Mouse (Mus musculus) gonadal fat pad, adult 2 months (tissue): Measurements from ENCODE around the gene Gm21992. TPM values are rescaled to one million over a fixed set of nuclear protein-coding genes. Genes with fewer than 3 reads are reported as not detected.
"Not testable (repeated sequence)": the region's sequence is repeated elsewhere in the genome, so short reads cannot be mapped to it uniquely, and the experiment has no call there.

Source experiments
- DNase-seq: peaks from one replicate; pipeline ENCODE4 v3.0.0-alpha.2; 2012; ENCODE audit warnings: low read depth
- polyA plus RNA-seq: library from polyadenylated mRNA; depleted of rRNA; stranded (reverse); fragments of >200 nt; gene quantifications from 2 replicates; pipeline ENCODE4 v1.2.3, GENCODE M21; 2012

Gene Gm21992
- polyA plus RNA-seq, 1 experiment: 15.7 TPM

- no peak for DNase-seq
These were observed 1.6 kb upstream of the Gm21992 start for GRCm38 (mm10) chr19:4813015-4813414.

- not testable (repeated sequence) for DNase-seq
These were observed 1.0 kb upstream of the Gm21992 start for GRCm38 (mm10) chr19:4812334-4812949.

- DNase-seq: no peak
These were observed 464 bp upstream of the Gm21992 start for GRCm38 (mm10) chr19:4811909-4812242.

- no peak for DNase-seq
These were observed 708 bp downstream of the Gm21992 start for GRCm38 (mm10) chr19:4810746-4811062.

- no peak for DNase-seq
These were observed 1.1 kb downstream of the Gm21992 start for GRCm38 (mm10) chr19:4810309-4810708.

- no peak for DNase-seq
These were observed 8.1 kb downstream of the Gm21992 start for GRCm38 (mm10) chr19:4803283-4803682.

- DNase-seq: no peak
These were observed 8.7 kb downstream of the Gm21992 start for GRCm38 (mm10) chr19:4802691-4803091.

- no peak for DNase-seq
These were observed 12.3 kb downstream of the Gm21992 start for GRCm38 (mm10) chr19:4799083-4799482.

GRCm38 (mm10) chr19:4797846-4798245 is 13.6 kb downstream of the Gm21992 start:
- DNase-seq: no peak

- no peak for DNase-seq
These were observed 15.5 kb downstream of the Gm21992 start for GRCm38 (mm10) chr19:4795929-4796328.

- DNase-seq: peak; percentile 99
These were observed 17.5 kb downstream of the Gm21992 start, which contains the start of gene Rbm4 for GRCm38 (mm10) chr19:4793831-4794422. TSS of gene Rbm4 (minus strand) at chr19:4793901.

GRCm38 (mm10) chr19:4793281-4793830 is 18.1 kb downstream of the Gm21992 start:
- no peak for DNase-seq

- DNase-seq: peak; percentile 42
These were observed 25.1 kb downstream of the Gm21992 start for GRCm38 (mm10) chr19:4786313-4786712.

GRCm38 (mm10) chr19:4785206-4785605 is 26.2 kb downstream of the Gm21992 start:
- DNase-seq: no peak

- DNase-seq: no peak
These were observed 28.5 kb downstream of the Gm21992 start for GRCm38 (mm10) chr19:4782891-4783290.

- no peak for DNase-seq
These were observed 38.6 kb downstream of the Gm21992 start for GRCm38 (mm10) chr19:4772785-4773184.

GRCm38 (mm10) chr19:4767507-4768148 is 43.8 kb downstream of the Gm21992 start:
- no peak for DNase-seq

GRCm38 (mm10) chr19:4762876-4763275 is 48.5 kb downstream of the Gm21992 start:
- no peak for DNase-seq

- not testable (repeated sequence) for DNase-seq
These were observed 50.9 kb downstream of the Gm21992 start for GRCm38 (mm10) chr19:4760544-4760943.

- DNase-seq: no peak
These were observed 54.5 kb downstream of the Gm21992 start for GRCm38 (mm10) chr19:4756921-4757320.

GRCm38 (mm10) chr19:4756193-4756911 is 55.1 kb downstream of the Gm21992 start, which contains the start of gene Rbm4b:
TSS of gene Rbm4b (plus strand) at chr19:4756497.
- DNase-seq: no peak

- no peak for DNase-seq
These were observed 55.7 kb downstream of the Gm21992 start for GRCm38 (mm10) chr19:4755565-4756192.
